In the genomic region with DNA sequence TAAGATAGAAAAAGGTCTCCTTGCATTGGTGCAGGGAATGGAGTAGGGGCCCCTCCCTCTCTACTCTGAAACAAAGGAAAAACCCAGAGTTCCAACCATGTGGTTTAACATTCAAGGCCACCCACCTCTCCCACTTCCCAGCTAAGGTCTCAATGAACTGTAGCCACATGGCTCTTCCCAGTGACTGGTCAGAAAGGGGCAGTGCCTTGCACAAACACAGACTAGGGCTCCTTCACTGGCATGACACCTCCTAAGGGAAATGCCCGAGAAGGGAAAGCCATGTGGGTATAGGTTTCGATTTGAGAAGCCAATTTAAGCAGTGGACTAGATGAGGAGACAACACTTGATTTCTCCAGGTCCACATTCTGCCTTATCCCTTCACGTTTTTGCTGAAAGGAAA, we compare ENCODE assay signal across 8 mouse cellular contexts. TPM values are rescaled to one million over a fixed set of nuclear protein-coding genes. Genes with fewer than 3 reads are reported as not detected.
A peak's percentile ranks its signal among the peaks of the same experiment; 100 is the strongest.
DNase-seq lines count a peak whose midpoint lies in the region; ATAC-seq and TF ChIP-seq lines count a peak whose summit lies in the region.

No protein-coding gene starts in this region.

- no peak for ATAC-seq in embryonic facial prominence, embryonic 13.5 days (ENCODE audit: insufficient number of reproducible peaks, insufficient read depth, low FRiP score, low TSS enrichment, low read depth)
- no peak for ATAC-seq in neural tube, embryonic 11.5 days (ENCODE audit: insufficient read depth, low FRiP score, low TSS enrichment)
- no peak for ATAC-seq in CD4-positive, CD25-positive, alpha-beta regulatory T cell, adult 4 months

- no peak for TF ChIP-seq CTCF in left cerebral cortex, adult 2 months (IDR thresholded peaks at IDR 0.05)

- H3K9me3 ChIP-seq in embryonic facial prominence, embryonic 13.5 days: no peaks in the 10 kb centered on the region
- no peaks in the 10 kb centered on the region for H3K9me3 ChIP-seq in neural tube, embryonic 11.5 days (ENCODE audit: control insufficient read depth, low read length)

- no peak for DNase-seq in left cerebral cortex, adult 2 months (ENCODE audit: extremely low spot score in 1 of 2, low spot score in 2 of 2)
- DNase-seq in left cerebral cortex, postnatal 36 days (ENCODE audit: low spot score in 2 of 2): no peak
- DNase-seq in induced T-regulatory cell, adult 2 months (ENCODE audit: low read depth): peak; percentile 32
- DNase-seq in neural tube, embryonic 11.5 days (ENCODE audit: low spot score): no peak
- no peak for DNase-seq in right cerebral cortex, adult 2 months (ENCODE audit: low spot score in 2 of 2)
- no peak for DNase-seq in adrenal gland, postnatal 4 days (ENCODE audit: low spot score in 2 of 2)

- peaks cover 44% of the 10 kb centered on the region for H3K4me1 ChIP-seq in embryonic facial prominence, embryonic 13.5 days
- peaks cover 26% of the 10 kb centered on the region for H3K4me1 ChIP-seq in neural tube, embryonic 11.5 days (ENCODE audit: control insufficient read depth, insufficient read depth, low read length)

- H3K27ac ChIP-seq in left cerebral cortex, adult 2 months: peak overlapping the region; percentile 87; the same call in 1 of the 2 replicates
- H3K27ac ChIP-seq in embryonic facial prominence, embryonic 13.5 days: no peak overlapping the region
- no peak overlapping the region for H3K27ac ChIP-seq in neural tube, embryonic 11.5 days (ENCODE audit: low read depth, low read length)

- intact Hi-C loops in left cerebral cortex, adult 2 months (cut with DNase I): loop anchor here (2.0 to 10.0 kb wide), 2 partner anchors 27 to 189 kb away; no protein-coding TSS in a partner anchor
- intact Hi-C loops in left cerebral cortex, postnatal 36 days (cut with DNase I): loop anchor here (5.0 to 10.0 kb wide), 2 partner anchors 41 to 229 kb away; no protein-coding TSS in a partner anchor

- no peak overlapping the region for H3K9ac ChIP-seq in embryonic facial prominence, embryonic 13.5 days
- H3K9ac ChIP-seq in neural tube, embryonic 11.5 days (ENCODE audit: low read length): peak overlapping the region; percentile 18; the same call in 1 of the 2 replicates

- H3K36me3 ChIP-seq in embryonic facial prominence, embryonic 13.5 days: no peaks in the 10 kb centered on the region
- no peaks in the 10 kb centered on the region for H3K36me3 ChIP-seq in neural tube, embryonic 11.5 days (ENCODE audit: control insufficient read depth, insufficient read depth, low read length)

- 34% methylated on average over 3 of the region's 3 CpGs for WGBS in embryonic facial prominence, embryonic 13.5 days
- WGBS in neural tube, embryonic 11.5 days: 39% methylated on average over 3 of the region's 3 CpGs

- H3K4me2 ChIP-seq in embryonic facial prominence, embryonic 13.5 days: peak overlapping the region; percentile 91
- peak overlapping the region; percentile 96 for H3K4me2 ChIP-seq in neural tube, embryonic 11.5 days (ENCODE audit: low read depth)

- peak overlapping the region; percentile 92 for H3K4me3 ChIP-seq in left cerebral cortex, adult 2 months
- peak overlapping the region; percentile 73 for H3K4me3 ChIP-seq in embryonic facial prominence, embryonic 13.5 days
- H3K4me3 ChIP-seq in neural tube, embryonic 11.5 days (ENCODE audit: low read depth, low read length): peak overlapping the region; percentile 80; the same call in 1 of the 2 replicates

- no peaks in the 10 kb centered on the region for H3K27me3 ChIP-seq in embryonic facial prominence, embryonic 13.5 days
- H3K27me3 ChIP-seq in neural tube, embryonic 11.5 days (ENCODE audit: control insufficient read depth, insufficient read depth, low read length): no peaks in the 10 kb centered on the region

RNA-seq across cellular contexts. Expression of a gene that starts 3.4 kb away (rescaled TPM):
- total RNA-seq in left cerebral cortex, adult 2 months (2021): 10 to 100 TPM; 86.4 to 89.3 TPM
- 10 to 100 TPM; 60.7 to 98.2 TPM for total RNA-seq in left cerebral cortex, postnatal 36 days (2021)
- polyA plus RNA-seq in embryonic facial prominence, embryonic 13.5 days (2015; fragmentation: Nextera tagmentation; extraction: Ambion mirVana): 16.6 and 20.0 TPM in 2 replicates
- 15.2 and 15.8 TPM in 2 replicates for polyA plus RNA-seq in neural tube, embryonic 11.5 days (2014; fragmentation: Nextera tagmentation; extraction: Ambion mirVana)
- polyA plus RNA-seq in CD4-positive, CD25-positive, alpha-beta regulatory T cell, adult 4 months (2017; shearing (Covaris generic)): 10 to 100 TPM; 25.0 to 31.5 TPM
- 10 to 100 TPM; 40.3 to 42.2 TPM for total RNA-seq in adrenal gland, postnatal 4 days (2021)

RNA-seq across cellular contexts. Expression of a gene that starts 3.9 kb away (rescaled TPM):
- total RNA-seq in left cerebral cortex, adult 2 months (2021): 1 to 10 TPM in 1 of 2 experiments, under 1 TPM in 1; 0.96 to 1.3 TPM
- 1 to 10 TPM; 1.3 to 1.5 TPM for total RNA-seq in left cerebral cortex, postnatal 36 days (2021)
- polyA plus RNA-seq in embryonic facial prominence, embryonic 13.5 days (2015; fragmentation: Nextera tagmentation; extraction: Ambion mirVana): 3.3 and 3.5 TPM in 2 replicates
- polyA plus RNA-seq in neural tube, embryonic 11.5 days (2014; fragmentation: Nextera tagmentation; extraction: Ambion mirVana): 2.7 and 3.0 TPM in 2 replicates
- under 1 TPM; 0.24 to 0.73 TPM for polyA plus RNA-seq in CD4-positive, CD25-positive, alpha-beta regulatory T cell, adult 4 months (2017; shearing (Covaris generic))
- total RNA-seq in adrenal gland, postnatal 4 days (2021): 1 to 10 TPM; 1.4 to 1.5 TPM
